Mouse (Mus musculus) liver, embryonic 14.5 days (tissue): ENCODE measurements around the gene Ssr3. TPM values are rescaled to one million over a fixed set of nuclear protein-coding genes. Genes with fewer than 3 reads are reported as not detected.

Experiments used
- ATAC-seq: fragments of 200-750 bp; cut with Nextera tagmentation; 2 replicates; pipeline ENCODE4 v1.8.0; 2017; ENCODE audit warnings: moderate number of reproducible peaks, mild to moderate bottlenecking, moderate library complexity; ENCODE audit not compliant: insufficient read depth
- DNase-seq, 3 experiments: peaks; one replicate each; pipeline ENCODE4 v3.0.0-alpha.2; 2012 to 2013; ENCODE audit warnings: low read depth in 3 of 3, low spot score in 3 of 3
- H3K27ac ChIP-seq: fragments of 300-500 bp; sonication (generic); 2 replicates; pipeline ENCODE4 v1.5.1; 2014; ENCODE audit warnings: moderate library complexity, mild to moderate bottlenecking, control low read depth, inconsistent platforms
- H3K27me3 ChIP-seq: fragments of 300-500 bp; sonication (generic); 2 replicates; pipeline ENCODE4 v1.6.1; 2014; ENCODE audit warnings: mild to moderate bottlenecking, low read length, moderate library complexity; ENCODE audit not compliant: control insufficient read depth, insufficient read depth
- H3K36me3 ChIP-seq: fragments of 300-500 bp; sonication (generic); replicated peaks from 2 replicates; pipeline ENCODE4 v1.6.1; 2014; ENCODE audit warnings: low read depth; ENCODE audit not compliant: control insufficient read depth, insufficient read depth
- H3K4me1 ChIP-seq, 2 experiments: fragments of 200-500 bp in 1 of 2; fragments of 300-500 bp in 1 of 2; sonication (generic) in 1 of 2; replicated peaks; 2 replicates each; pipeline ENCODE4 v1.6.1; 2012 to 2014; ENCODE audit warnings: antibody characterized with exemption in 1 of 2, inconsistent platforms in 1 of 2, low read length in 1 of 2; ENCODE audit not compliant: control insufficient read depth in 2 of 2, insufficient read depth in 2 of 2
- H3K4me2 ChIP-seq: fragments of 300-500 bp; sonication (generic); 2 replicates; pipeline ENCODE4 v1.6.1; 2014; ENCODE audit warnings: low read depth, mild to moderate bottlenecking, control low read depth, moderate library complexity
- H3K4me3 ChIP-seq, 2 experiments: fragments of 200-500 bp in 1 of 2; fragments of 300-500 bp in 1 of 2; sonication (generic) in 1 of 2; 2 replicates each; pipeline ENCODE4 v1.5.1; 2012 to 2014; ENCODE audit warnings: low read depth in 2 of 2, low read length in 2 of 2, mild to moderate bottlenecking in 2 of 2, control low read depth in 1 of 2, inconsistent platforms in 1 of 2, moderate library complexity in 1 of 2; ENCODE audit not compliant: insufficient read depth in 1 of 2
- H3K9ac ChIP-seq: fragments of 300-500 bp; sonication (generic); replicated peaks from 2 replicates; pipeline ENCODE4 v1.6.1; 2014; ENCODE audit warnings: mild to moderate bottlenecking, control low read depth, moderate library complexity
- H3K9me3 ChIP-seq: fragments of 300-500 bp; sonication (generic); 2 replicates; pipeline ENCODE4 v1.6.1; 2016; ENCODE audit warnings: low read length, mixed read lengths; ENCODE audit not compliant: control insufficient read depth
- CTCF ChIP-seq: IDR thresholded peaks from 2 replicates; pipeline ENCODE4 v1.5.1; 2016; ENCODE audit warnings: antibody characterized with exemption, low read depth, control low read depth
- EP300 ChIP-seq: IDR thresholded peaks from 2 replicates; pipeline ENCODE4 v1.6.1; 2016; ENCODE audit warnings: antibody characterized with exemption, low read depth
- whole genome bisulfite sequencing: fragments of 180-500 bp; shearing (Covaris S2); extraction: QIAGEN DNeasy Blood & Tissue Kit; methylation state at CpG from one replicate; pipeline ENCODE4 v1.1.7; 2014; ENCODE audit not compliant: insufficient replicate concordance; 5-methylcytosine and 5-hydroxymethylcytosine counted together
- polyA plus RNA-seq, 2 experiments: library from polyadenylated mRNA; depleted of rRNA in 1 of 2; stranded (reverse) in 1 of 2; unstranded in 1 of 2; fragments of >200 nt; fragmentation: Nextera tagmentation in 1 of 2; extraction: Ambion mirVana in 1 of 2; gene quantifications; 2 replicates each; pipeline versions ENCODE4 v1.2.1 to v1.2.3; 2012 to 2014

The Ssr3 gene
- polyA plus RNA-seq, 2 experiments, result 62.3 to 120 TPM

DNA sequence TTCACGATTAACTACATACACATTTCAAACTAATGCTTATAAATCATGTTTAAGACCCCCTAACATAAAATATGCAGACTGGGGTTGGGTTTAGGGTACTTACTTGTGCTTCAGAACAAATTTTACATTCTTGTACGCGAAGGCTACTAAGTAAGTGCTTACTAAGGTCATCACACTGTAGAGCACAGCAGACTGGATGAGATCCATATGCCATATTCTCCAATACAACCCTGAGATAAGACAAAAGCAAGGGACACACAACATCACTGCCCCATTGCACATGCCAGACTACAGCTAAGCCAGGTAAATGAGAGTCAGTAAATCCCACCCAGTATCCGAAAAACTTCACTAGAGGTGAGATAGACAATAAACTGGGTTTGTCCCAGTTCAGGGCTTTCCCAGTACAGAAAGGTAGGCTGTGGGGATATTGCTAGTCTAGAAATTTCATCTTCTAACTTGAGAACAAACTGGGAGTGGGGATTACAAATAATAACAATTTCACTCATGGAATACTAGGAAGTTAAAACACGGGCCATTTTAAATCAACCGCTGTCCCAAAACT, 1.1 kb downstream of the Ssr3 start:
- Histone ChIP-seq H3K4me3 (peak overlapping the region; percentile 90 to 94), H3K9ac (peak overlapping the region; percentile 92), H3K4me1 (peaks cover 3 to 8% of the 10 kb centered on the region in 2 experiments; a peak in 2 of 4 replicates), H3K27me3 (no peaks in the 10 kb centered on the region), H3K9me3 (no peaks in the 10 kb centered on the region), H3K36me3 (peaks cover 33% of the 10 kb centered on the region), H3K27ac (no peak overlapping the region), H3K4me2 (peak overlapping the region; percentile 88)
- no peak for TF ChIP-seq EP300
- TF ChIP-seq CTCF, result no peak
- DNase-seq (no peak), ATAC-seq (no peak)
- 35% methylated on average over 6 of the region's 6 CpGs for WGBS

- Histone ChIP-seq H3K4me2 (no peak overlapping the region), H3K9me3 (no peaks in the 10 kb centered on the region), H3K4me3 (no peak overlapping the region), H3K27me3 (no peaks in the 10 kb centered on the region), H3K9ac (no peak overlapping the region), H3K36me3 (peaks cover 63% of the 10 kb centered on the region), H3K27ac (no peak overlapping the region), H3K4me1 (peaks cover 0 to 5% of the 10 kb centered on the region in 2 experiments; a peak in 1 of 4 replicates)
- no peak for DNase-seq
- ATAC-seq, result no peak
- TF ChIP-seq CTCF (no peak), EP300 (no peak)
These were observed 6.7 kb downstream of the Ssr3 start for GRCm38 (mm10) chr3:65385771-65386170.

- Histone ChIP-seq H3K27me3 (no peaks in the 10 kb centered on the region), H3K4me3 (no peak overlapping the region), H3K27ac (no peak overlapping the region), H3K4me2 (no peak overlapping the region), H3K4me1 (no peaks in the 10 kb centered on the region), H3K9ac (no peak overlapping the region), H3K9me3 (no peaks in the 10 kb centered on the region), H3K36me3 (peaks cover 59% of the 10 kb centered on the region)
- TF ChIP-seq CTCF (no peak), EP300 (no peak)
- ATAC-seq (no peak), DNase-seq (no peak)
- 81% methylated on average over 3 of the region's 3 CpGs for WGBS
These were observed 8.0 kb downstream of the Ssr3 start for GRCm38 (mm10) chr3:65384431-65384830.

GRCm38 (mm10) chr3:65381094-65381493, 11.3 kb downstream of the Ssr3 start:
- H3K4me1 ChIP-seq, result no peaks in the 10 kb centered on the region
- H3K27ac ChIP-seq, result no peak overlapping the region
- no peak overlapping the region for H3K4me3 ChIP-seq
- TF ChIP-seq EP300 (no peak), CTCF (no peak)
- ATAC-seq, result no peak
- H3K9ac ChIP-seq, result no peak overlapping the region
- DNase-seq, result no peak
- WGBS, result 89% methylated on average over 4 of the region's 4 CpGs
- H3K4me2 ChIP-seq, result no peak overlapping the region
- H3K27me3 ChIP-seq, result no peaks in the 10 kb centered on the region
- H3K36me3 ChIP-seq, result peaks cover 35% of the 10 kb centered on the region
- no peaks in the 10 kb centered on the region for H3K9me3 ChIP-seq

DNA sequence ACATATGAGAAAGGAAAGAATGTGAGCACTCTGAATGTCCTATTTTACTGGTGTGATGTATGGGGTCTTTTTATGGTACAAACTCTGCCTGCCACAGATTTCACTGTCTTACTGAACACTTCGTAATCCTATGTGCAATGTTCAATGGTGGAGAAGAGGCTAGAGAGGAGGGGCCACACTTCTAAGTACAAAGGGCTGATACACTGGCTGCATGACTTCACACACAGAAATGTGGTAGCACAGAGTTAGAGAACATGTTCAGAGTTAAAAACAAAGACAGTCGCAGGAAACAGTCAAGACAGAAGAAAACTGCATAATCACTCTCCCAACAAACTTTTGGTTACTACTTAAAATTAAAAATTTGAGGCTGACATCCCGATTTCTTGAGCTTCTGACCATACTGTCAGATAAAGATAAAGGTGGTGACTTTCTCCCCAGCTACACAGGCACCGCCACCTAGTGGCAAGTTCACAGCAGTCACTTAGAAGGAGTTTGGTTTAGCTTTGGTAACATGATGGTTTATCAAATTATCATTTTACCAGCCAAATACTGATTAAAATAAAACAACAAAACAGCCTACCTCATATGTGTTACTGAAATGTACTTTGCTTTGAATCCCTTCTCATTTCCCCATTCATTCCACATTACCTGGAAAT, 12.4 kb downstream of the Ssr3 start:
- peaks cover 26% of the 10 kb centered on the region for H3K36me3 ChIP-seq
- no peak for ATAC-seq
- WGBS, result 55% methylated on average over 4 of the region's 4 CpGs

More for the DNA sequence above, 12.4 kb downstream of the Ssr3 start:
- H3K9me3 ChIP-seq, result no peaks in the 10 kb centered on the region
- no peak overlapping the region for H3K4me3 ChIP-seq
- TF ChIP-seq CTCF, result peak; percentile 70
- TF ChIP-seq EP300, result no peak
- H3K4me2 ChIP-seq, result no peak overlapping the region
- no peak overlapping the region for H3K27ac ChIP-seq
- no peaks in the 10 kb centered on the region for H3K4me1 ChIP-seq
- H3K27me3 ChIP-seq, result no peaks in the 10 kb centered on the region
- peak in 2 of 3 experiments; percentile 9 to 17 for DNase-seq
- H3K9ac ChIP-seq, result no peak overlapping the region
